Mouse (Mus musculus) stomach, postnatal 0 days (tissue): ENCODE results near the gene Taar6. TPM values are rescaled to one million over a fixed set of nuclear protein-coding genes. Genes with fewer than 3 reads are reported as not detected.

ENCODE experiments used
- ATAC-seq: fragments of 200-750 bp; cut with Nextera tagmentation; 2 replicates; pipeline ENCODE4 v1.8.0; 2017; ENCODE audit not compliant: low FRiP score, low TSS enrichment
- DNase-seq: peaks from one replicate; pipeline ENCODE4 v3.0.0-alpha.2; 2016; ENCODE audit warnings: low spot score
- H3K27ac ChIP-seq: fragments of 300-500 bp; sonication (generic); replicated peaks from 2 replicates; pipeline ENCODE4 v1.5.1; 2014; ENCODE audit warnings: mild to moderate bottlenecking, control low read depth
- H3K27me3 ChIP-seq: fragments of 300-500 bp; sonication (generic); 2 replicates; pipeline ENCODE4 v1.6.1; 2014; ENCODE audit warnings: low read length; ENCODE audit not compliant: control insufficient read depth, insufficient read depth
- H3K36me3 ChIP-seq: fragments of 300-500 bp; sonication (generic); 2 replicates; pipeline ENCODE4 v1.6.1; 2014; ENCODE audit warnings: low read length, mixed read lengths; ENCODE audit not compliant: control insufficient read depth, insufficient read depth
- H3K4me1 ChIP-seq: fragments of 300-500 bp; sonication (generic); replicated peaks from 2 replicates; pipeline ENCODE4 v1.6.1; 2014; ENCODE audit warnings: antibody characterized with exemption; ENCODE audit not compliant: control insufficient read depth, insufficient read depth
- H3K4me2 ChIP-seq: fragments of 300-500 bp; sonication (generic); replicated peaks from 2 replicates; pipeline ENCODE4 v1.6.1; 2014; ENCODE audit warnings: low read depth, mild to moderate bottlenecking, control low read depth, moderate library complexity
- H3K4me3 ChIP-seq: fragments of 300-500 bp; sonication (generic); 2 replicates; pipeline ENCODE4 v1.5.1; 2014; ENCODE audit warnings: low read depth, low read length, control low read depth
- H3K9ac ChIP-seq: fragments of 300-500 bp; sonication (generic); 2 replicates; pipeline ENCODE4 v1.6.1; 2014; ENCODE audit warnings: mild to moderate bottlenecking, low read length, control low read depth, mixed read lengths
- H3K9me3 ChIP-seq: fragments of 300-500 bp; sonication (generic); 2 replicates; pipeline ENCODE4 v1.6.1; 2016; ENCODE audit warnings: low read length; ENCODE audit not compliant: control insufficient read depth
- CTCF ChIP-seq: IDR thresholded peaks from 2 replicates; pipeline ENCODE4 v1.5.1; 2016; ENCODE audit warnings: antibody characterized with exemption, low read depth, mild to moderate bottlenecking, moderate library complexity
- EP300 ChIP-seq: optimal IDR thresholded peaks from 2 replicates; pipeline ENCODE3; 2016; ENCODE audit warnings: antibody characterized with exemption
- WGBS: fragments of 180-500 bp; shearing (Covaris S2); extraction: QIAGEN DNeasy Blood & Tissue Kit; methylation state at CpG from one replicate; pipeline ENCODE4 v1.1.7; 2014; 5-methylcytosine and 5-hydroxymethylcytosine counted together
- polyA plus RNA-seq: library from polyadenylated mRNA; unstranded; fragments of >200 nt; fragmentation: Nextera tagmentation; extraction: Ambion mirVana; gene quantifications from 2 replicates; pipeline ENCODE4 v1.2.1, GENCODE M21; 2015

Taar6 gene
- polyA plus RNA-seq, 1 experiment from 2014 or later, result not detected

GRCm38 (mm10) chr10:23949508-23950005 lies 35.9 kb downstream of the Taar6 start, which contains the start of gene Taar3:
TSS of gene Taar3 (plus strand) at chr10:23949558.
- Histone ChIP-seq H3K27me3 (no peaks in the 10 kb centered on the region), H3K4me3 (no peak within 1 kb of the TSS), H3K4me2 (no peak within 1 kb of the TSS), H3K9me3 (no peaks in the 10 kb centered on the region), H3K27ac (no peak within 1 kb of the TSS), H3K9ac (no peak within 1 kb of the TSS), H3K4me1 (no peaks in the 10 kb centered on the region), H3K36me3 (no peaks in the 10 kb centered on the region)
- DNase-seq, result no peak
- WGBS, result 85% methylated on average over 16 of the region's 16 CpGs
- no peak for ATAC-seq
- TF ChIP-seq CTCF (no peak), EP300 (no peak)

GRCm38 (mm10) chr10:23948026-23948425 lies 37.4 kb downstream of the Taar6 start:
- 34% methylated on average over 7 of the region's 7 CpGs for WGBS

GRCm38 (mm10) chr10:23942465-23942864 lies 43.0 kb downstream of the Taar6 start:
- no peaks in the 10 kb centered on the region for H3K4me1 ChIP-seq
- ATAC-seq, result no peak
- no peak overlapping the region for H3K9ac ChIP-seq
- no peaks in the 10 kb centered on the region for H3K9me3 ChIP-seq
- no peak overlapping the region for H3K4me2 ChIP-seq
- H3K27ac ChIP-seq, result no peak overlapping the region
- whole genome bisulfite sequencing, result 76% methylated on average over 5 of the region's 5 CpGs
- TF ChIP-seq EP300 (no peak), CTCF (peak; percentile 52)
- H3K27me3 ChIP-seq, result no peaks in the 10 kb centered on the region
- no peak for DNase-seq
- no peaks in the 10 kb centered on the region for H3K36me3 ChIP-seq
- H3K4me3 ChIP-seq, result no peak overlapping the region

More at GRCm38 (mm10) chr10:23948026-23948425, 37.4 kb downstream of the Taar6 start:
- Histone ChIP-seq H3K4me1 (no peaks in the 10 kb centered on the region), H3K4me2 (no peak overlapping the region), H3K27ac (no peak overlapping the region), H3K4me3 (no peak overlapping the region), H3K9ac (no peak overlapping the region), H3K9me3 (no peaks in the 10 kb centered on the region), H3K27me3 (no peaks in the 10 kb centered on the region), H3K36me3 (no peaks in the 10 kb centered on the region)
- TF ChIP-seq CTCF (no peak), EP300 (no peak)
- DNase-seq (peak; percentile 32), ATAC-seq (no peak)

GRCm38 (mm10) chr10:23938312-23938711 lies 47.1 kb downstream of the Taar6 start, which contains the start of gene Taar2:
TSS of gene Taar2 (plus strand) at chr10:23938572.
- no peaks in the 10 kb centered on the region for H3K27me3 ChIP-seq
- WGBS, result 59% methylated on average over 6 of the region's 6 CpGs
- no peaks in the 10 kb centered on the region for H3K9me3 ChIP-seq
- H3K4me1 ChIP-seq, result no peaks in the 10 kb centered on the region
- DNase-seq (no peak), ATAC-seq (no peak)
- no peak within 1 kb of the TSS for H3K4me3 ChIP-seq
- TF ChIP-seq CTCF (no peak), EP300 (no peak)
- no peak within 1 kb of the TSS for H3K4me2 ChIP-seq
- H3K9ac ChIP-seq, result no peak within 1 kb of the TSS
- no peak within 1 kb of the TSS for H3K27ac ChIP-seq
- H3K36me3 ChIP-seq, result no peaks in the 10 kb centered on the region

GRCm38 (mm10) chr10:23937613-23938012 lies 47.8 kb downstream of the Taar6 start:
- no peak overlapping the region for H3K4me3 ChIP-seq
- no peak overlapping the region for H3K4me2 ChIP-seq
- no peaks in the 10 kb centered on the region for H3K27me3 ChIP-seq
- no peak overlapping the region for H3K9ac ChIP-seq
- no peak for ATAC-seq
- H3K27ac ChIP-seq, result no peak overlapping the region
- no peaks in the 10 kb centered on the region for H3K9me3 ChIP-seq
- no peak for DNase-seq
- no peaks in the 10 kb centered on the region for H3K4me1 ChIP-seq
- no peaks in the 10 kb centered on the region for H3K36me3 ChIP-seq
- WGBS, result 39% methylated on average over 4 of the region's 4 CpGs
- TF ChIP-seq CTCF (no peak), EP300 (no peak)

Other genes starting within 250 kb of the Taar6 start
- 176 and 215 TPM in 2 replicates for gene Rps12, start 198.4 kb downstream of the Taar6 start, polyA plus RNA-seq
- gene Slc18b1, start 188.7 kb downstream of the Taar6 start, polyA plus RNA-seq, result 9.2 and 9.4 TPM in 2 replicates
- gene Vnn3, start 134.2 kb downstream of the Taar6 start, polyA plus RNA-seq, result 0.46 and 0.57 TPM in 2 replicates
- 2.3 and 3.0 TPM in 2 replicates for gene Vnn1, start 91.0 kb downstream of the Taar6 start, polyA plus RNA-seq
- gene Taar1, start 65.3 kb downstream of the Taar6 start, polyA plus RNA-seq, result not detected in 2 replicates
- gene Taar2, start 47.1 kb downstream of the Taar6 start, polyA plus RNA-seq, result not detected in 2 replicates
- gene Taar3, start 36.1 kb downstream of the Taar6 start, polyA plus RNA-seq, result not detected in 2 replicates
- gene Taar4, start 25.2 kb downstream of the Taar6 start, polyA plus RNA-seq, result 0.10 TPM in 1 of 2 replicates, not detected in the other
- gene Taar5, start 14.9 kb downstream of the Taar6 start, polyA plus RNA-seq, result not detected in 2 replicates
- not detected in 2 replicates for gene Taar7a, start 7.8 kb upstream of the Taar6 start, polyA plus RNA-seq
- not detected in 2 replicates for gene Taar7b, start 14.3 kb upstream of the Taar6 start, polyA plus RNA-seq
- gene Taar7d, start 41.6 kb upstream of the Taar6 start, polyA plus RNA-seq, result not detected in 2 replicates
- gene Taar7e, start 52.0 kb upstream of the Taar6 start, polyA plus RNA-seq, result not detected in 2 replicates
- gene Taar7f, start 63.9 kb upstream of the Taar6 start, polyA plus RNA-seq, result not detected in 2 replicates
- gene Taar8a, start 90.9 kb upstream of the Taar6 start, polyA plus RNA-seq, result not detected in 2 replicates
- not detected in 2 replicates for gene Taar8b, start 106.6 kb upstream of the Taar6 start, polyA plus RNA-seq
- not detected in 2 replicates for gene Taar8c, start 116.3 kb upstream of the Taar6 start, polyA plus RNA-seq
- not detected in 2 replicates for gene Taar9, start 123.9 kb upstream of the Taar6 start, polyA plus RNA-seq
- 73.3 and 82.1 TPM in 2 replicates for gene Stx7, start 163.7 kb upstream of the Taar6 start, polyA plus RNA-seq
- 3.4 and 3.5 TPM in 2 replicates for gene Moxd1, start 237.9 kb upstream of the Taar6 start, polyA plus RNA-seq